Mouse (Mus musculus) hindbrain, embryonic 15.5 days (tissue): ENCODE measurements at regions not wholly inside any gene's neighbourhood (a gene's known extent, or its start where the extent isn't known, plus 50 kb on each side); places are given as distances from the start of the nearest gene placed in this dataset.

Experiments
- ATAC-seq: fragments of 200-750 bp; cut with Nextera tagmentation; 2 replicates; pipeline ENCODE4 v1.8.0; 2017; ENCODE audit warnings: low read depth, moderate number of reproducible peaks, moderate TSS enrichment; ENCODE audit not compliant: low FRiP score
- H3K27ac ChIP-seq: fragments of 300-500 bp; sonication (generic); replicated peaks from 2 replicates; pipeline ENCODE4 v1.5.1; 2015; ENCODE audit warnings: mild to moderate bottlenecking, inconsistent platforms
- H3K27me3 ChIP-seq: fragments of 300-500 bp; sonication (generic); 2 replicates; pipeline ENCODE4 v1.6.1; 2015; ENCODE audit warnings: control low read depth, inconsistent platforms
- H3K36me3 ChIP-seq: fragments of 300-500 bp; sonication (generic); 2 replicates; pipeline ENCODE4 v1.6.1; 2015; ENCODE audit warnings: control low read depth, inconsistent platforms
- H3K4me1 ChIP-seq: fragments of 300-500 bp; sonication (generic); replicated peaks from 2 replicates; pipeline ENCODE4 v1.6.1; 2015; ENCODE audit warnings: control low read depth, inconsistent platforms
- H3K4me2 ChIP-seq: fragments of 300-500 bp; sonication (generic); 2 replicates; pipeline ENCODE4 v1.6.1; 2015; ENCODE audit warnings: moderate library complexity, mild to moderate bottlenecking, inconsistent platforms
- H3K4me3 ChIP-seq: fragments of 300-500 bp; sonication (generic); 2 replicates; pipeline ENCODE4 v1.5.1; 2015; ENCODE audit warnings: mild to moderate bottlenecking, inconsistent platforms
- H3K9ac ChIP-seq: fragments of 300-500 bp; sonication (generic); 2 replicates; pipeline ENCODE4 v1.6.1; 2015; ENCODE audit warnings: inconsistent platforms
- H3K9me3 ChIP-seq: fragments of 300-500 bp; sonication (generic); 2 replicates; pipeline ENCODE4 v1.6.1; 2016; ENCODE audit warnings: control low read depth, inconsistent platforms
- WGBS: fragments of 180-500 bp; shearing (Covaris S2); methylation state at CpG from one replicate; pipeline ENCODE4 v1.1.7; 2015; 5-methylcytosine and 5-hydroxymethylcytosine counted together

DNA sequence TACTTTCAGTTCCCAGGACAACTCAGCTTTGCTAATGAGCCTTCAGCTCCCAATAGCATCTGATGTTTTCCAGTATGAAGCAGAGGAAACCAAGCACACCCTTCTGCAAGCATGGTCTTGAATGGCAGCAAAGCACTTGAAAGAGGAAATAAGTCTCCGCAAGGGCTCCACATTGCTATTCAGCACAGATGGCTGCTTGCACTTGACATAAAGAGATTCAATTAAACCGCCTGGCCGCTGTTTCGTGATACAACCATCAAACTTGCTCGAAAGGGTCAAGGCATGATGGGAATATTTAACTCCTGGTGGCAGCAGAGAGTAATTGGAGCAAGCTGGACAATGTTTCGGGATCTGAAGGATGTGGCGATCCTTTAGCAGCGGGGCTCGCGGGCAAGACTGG is 54.3 kb upstream of the Mmp2 start:
- Histone ChIP-seq H3K36me3 (no peaks in the 10 kb centered on the region), H3K9ac (no peak overlapping the region), H3K27ac (no peak overlapping the region), H3K9me3 (no peaks in the 10 kb centered on the region), H3K4me3 (no peak overlapping the region), H3K27me3 (no peaks in the 10 kb centered on the region), H3K4me2 (0 out of 2 replicates have a peak overlapping the region, but pooled peaks have one; percentile 5), H3K4me1 (no peaks in the 10 kb centered on the region)
- ATAC-seq: no peak
- 67% methylated on average over 10 of the region's 10 CpGs for WGBS

DNA sequence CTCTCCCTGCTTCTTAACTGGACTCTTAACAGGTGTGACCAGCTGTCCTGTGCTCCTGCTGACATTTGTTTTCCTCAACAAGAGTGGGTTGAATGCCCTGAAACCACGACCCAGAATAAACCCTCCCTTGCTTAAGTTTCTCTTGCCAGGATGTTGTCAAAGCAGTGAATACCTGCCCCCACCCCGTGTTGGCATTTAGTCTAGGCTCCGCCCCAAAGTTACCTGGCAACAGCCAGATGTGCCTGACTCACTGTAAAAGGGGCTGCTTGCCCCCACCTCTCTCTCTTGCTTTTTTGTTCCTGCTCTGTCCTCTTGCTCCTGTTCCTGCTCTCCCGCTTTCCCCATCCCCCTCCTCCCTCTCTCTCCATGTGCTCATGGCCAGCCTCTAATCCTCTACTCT is 51.9 kb upstream of the Mmp2 start:
- no peaks in the 10 kb centered on the region for H3K4me1 ChIP-seq
- no peak overlapping the region for H3K4me2 ChIP-seq
- no peak overlapping the region for H3K9ac ChIP-seq
- 65% methylated on average over 4 of the region's 4 CpGs for WGBS
- H3K27me3 ChIP-seq: no peaks in the 10 kb centered on the region
- no peak for ATAC-seq
- H3K4me3 ChIP-seq: no peak overlapping the region
- no peaks in the 10 kb centered on the region for H3K36me3 ChIP-seq
- no peak overlapping the region for H3K27ac ChIP-seq
- H3K9me3 ChIP-seq: no peaks in the 10 kb centered on the region

DNA sequence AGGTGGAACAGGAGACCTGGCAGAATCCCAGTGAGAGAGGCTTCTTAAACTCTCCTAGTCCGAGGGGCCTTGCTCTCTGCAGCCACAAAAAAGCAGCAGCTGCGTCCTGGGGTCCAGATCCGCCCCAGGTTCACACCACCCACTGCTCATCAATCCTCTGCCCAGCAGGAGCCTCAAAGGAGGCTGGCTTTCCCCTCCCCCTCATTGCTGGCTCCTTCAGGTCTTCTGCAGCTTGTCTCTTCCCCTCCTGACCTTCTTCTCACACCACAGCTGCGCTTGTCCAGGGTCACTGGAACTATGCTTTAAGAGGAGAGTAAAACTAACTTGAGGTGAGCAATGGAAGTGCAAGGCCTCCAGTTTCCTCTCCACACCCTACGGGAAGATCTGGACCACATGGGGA is 50.0 kb upstream of the Mmp2 start:
- H3K36me3 ChIP-seq: no peaks in the 10 kb centered on the region
- H3K9ac ChIP-seq: no peak overlapping the region
- no peaks in the 10 kb centered on the region for H3K27me3 ChIP-seq
- no peak for ATAC-seq
- no peak overlapping the region for H3K4me2 ChIP-seq
- 17% methylated on average over 5 of the region's 5 CpGs for WGBS
- no peaks in the 10 kb centered on the region for H3K4me1 ChIP-seq
- H3K4me3 ChIP-seq: no peak overlapping the region
- no peak overlapping the region for H3K27ac ChIP-seq
- H3K9me3 ChIP-seq: no peaks in the 10 kb centered on the region
